Mouse (Mus musculus) hindbrain, embryonic 12.5 days (tissue): ENCODE data around the gene Clec4b2. TPM values are rescaled to one million over a fixed set of nuclear protein-coding genes. Genes with fewer than 3 reads are reported as not detected.
"Not testable (repeated sequence)": the region's sequence is repeated elsewhere in the genome, so short reads cannot be mapped to it uniquely, and the experiment has no call there.

Experiments used
- ATAC-seq: fragments of 200-750 bp; cut with Nextera tagmentation; 2 replicates; pipeline ENCODE4 v1.8.0; 2017; ENCODE audit warnings: moderate TSS enrichment; ENCODE audit not compliant: low FRiP score
- H3K27ac ChIP-seq: fragments of 300-500 bp; sonication (generic); 2 replicates; pipeline ENCODE4 v1.5.1; 2016; ENCODE audit warnings: mild to moderate bottlenecking
- H3K27me3 ChIP-seq: fragments of 300-500 bp; sonication (generic); 2 replicates; pipeline ENCODE4 v1.6.1; 2016; ENCODE audit warnings: mild to moderate bottlenecking
- H3K36me3 ChIP-seq: fragments of 300-500 bp; sonication (generic); 2 replicates; pipeline ENCODE4 v1.6.1; 2016; ENCODE audit warnings: mild to moderate bottlenecking
- H3K4me1 ChIP-seq: fragments of 300-500 bp; sonication (generic); 2 replicates; pipeline ENCODE4 v1.6.1; 2016
- H3K4me2 ChIP-seq: fragments of 300-500 bp; sonication (generic); replicated peaks from 2 replicates; pipeline ENCODE4 v1.6.1; 2016; ENCODE audit warnings: mild to moderate bottlenecking
- H3K4me3 ChIP-seq: fragments of 300-500 bp; sonication (generic); 2 replicates; pipeline ENCODE4 v1.5.1; 2016; ENCODE audit warnings: mild to moderate bottlenecking
- H3K9ac ChIP-seq: fragments of 300-500 bp; sonication (generic); 2 replicates; pipeline ENCODE4 v1.6.1; 2016; ENCODE audit warnings: mild to moderate bottlenecking, moderate library complexity
- H3K9me3 ChIP-seq: fragments of 300-500 bp; sonication (generic); replicated peaks from 2 replicates; pipeline ENCODE4 v1.6.1; 2016; ENCODE audit warnings: mild to moderate bottlenecking
- WGBS: fragments of 180-500 bp; shearing (Covaris S2); methylation state at CpG from one replicate; pipeline ENCODE4 v1.1.7; 2016; 5-methylcytosine and 5-hydroxymethylcytosine counted together
- polyA plus RNA-seq: library from polyadenylated mRNA; unstranded; fragments of >200 nt; fragmentation: Nextera tagmentation; extraction: Ambion mirVana; gene quantifications from 2 replicates; pipeline ENCODE4 v1.2.1, GENCODE M21; 2016

The Clec4b2 gene
- not detected in 2 replicates for polyA plus RNA-seq

GRCm38 (mm10) chr6:123172593-123172992 lies at the start of gene Clec4b2:
Clec4b2 (plus strand) TSS chr6:123172893.
- ATAC-seq = no peak
- Histone ChIP-seq H3K9ac (no peak within 1 kb of the TSS), H3K4me1 (no peaks in the 10 kb centered on the region), H3K4me2 (no peak within 1 kb of the TSS), H3K4me3 (no peak within 1 kb of the TSS), H3K9me3 (no peaks in the 10 kb centered on the region; the same call in 1 of the 2 replicates), H3K27ac (no peak within 1 kb of the TSS), H3K36me3 (no peaks in the 10 kb centered on the region), H3K27me3 (no peaks in the 10 kb centered on the region)
- 87% methylated on average over 4 of the region's 4 CpGs for WGBS

GRCm38 (mm10) chr6:123123195-123123594 lies 49.5 kb upstream of the Clec4b2 start:
- Histone ChIP-seq H3K27me3 (no peaks in the 10 kb centered on the region), H3K4me2 (no peak overlapping the region), H3K4me1 (no peaks in the 10 kb centered on the region), H3K9ac (no peak overlapping the region), H3K27ac (no peak overlapping the region), H3K36me3 (no peaks in the 10 kb centered on the region), H3K9me3 (no peaks in the 10 kb centered on the region), H3K4me3 (no peak overlapping the region)
- WGBS = 84% methylated on average over 3 of the region's 3 CpGs
- no peak for ATAC-seq

DNA sequence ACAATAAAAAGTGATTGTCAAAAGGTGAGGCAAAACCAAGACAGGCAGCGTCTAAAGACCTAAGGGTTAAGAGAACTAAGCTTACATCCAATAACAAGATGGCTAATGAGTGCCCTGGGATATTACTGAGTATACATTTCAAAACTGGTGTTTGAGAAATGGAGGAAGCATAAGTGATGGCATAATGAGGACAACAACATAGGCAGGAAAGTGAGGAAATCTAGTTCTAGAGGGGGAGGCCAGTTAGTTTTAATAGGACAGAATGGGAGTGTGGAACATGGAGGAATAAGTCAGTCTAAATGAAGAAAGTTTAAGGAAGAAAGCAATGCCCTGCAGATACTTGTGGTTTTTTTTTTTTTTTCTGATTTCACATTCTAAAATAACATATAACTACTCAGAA lies 45.5 kb upstream of the Clec4b2 start:
- Histone ChIP-seq H3K4me3 (no peak overlapping the region), H3K27me3 (no peaks in the 10 kb centered on the region), H3K9me3 (no peaks in the 10 kb centered on the region), H3K4me1 (no peaks in the 10 kb centered on the region), H3K4me2 (no peak overlapping the region), H3K36me3 (no peaks in the 10 kb centered on the region), H3K27ac (no peak overlapping the region), H3K9ac (no peak overlapping the region)
- WGBS = 68% methylated on average over 1 of the region's 1 CpGs
- no peak for ATAC-seq

DNA sequence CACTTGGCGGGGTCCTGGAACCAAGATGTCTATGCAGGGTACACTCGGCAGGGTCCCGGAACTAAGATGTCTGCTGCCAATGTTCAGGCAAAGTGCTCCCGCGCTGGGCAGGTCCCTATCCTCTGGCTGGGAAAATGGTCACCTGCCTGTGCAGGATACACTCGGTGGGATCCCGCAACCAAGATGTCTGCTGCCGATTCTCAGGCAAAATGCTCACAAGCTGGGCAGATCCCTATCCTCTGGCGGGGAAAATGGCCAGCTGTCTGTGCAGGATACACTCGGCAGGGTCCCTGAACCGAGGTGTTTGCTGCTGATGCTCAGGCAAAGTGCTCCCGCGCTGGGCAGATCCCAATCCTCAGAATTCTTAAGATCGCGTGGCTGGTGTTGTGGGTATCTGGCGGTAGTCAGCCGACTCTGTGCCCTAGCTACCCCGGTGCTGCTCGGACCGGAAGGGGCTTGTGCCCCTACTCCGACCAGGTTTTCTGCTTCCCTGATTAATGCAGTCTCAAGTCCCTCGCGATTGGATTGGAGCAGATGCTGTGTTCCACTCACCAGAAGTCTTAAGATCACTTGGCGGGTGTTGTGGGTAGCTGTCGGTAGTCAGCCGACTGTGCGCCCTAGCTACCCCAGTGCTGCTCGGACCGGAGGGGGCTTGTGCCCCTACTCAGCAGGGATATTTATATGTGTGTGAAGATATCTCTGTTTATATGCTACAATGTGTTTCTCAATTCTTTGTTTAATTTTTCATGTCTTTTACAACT lies 34.7 kb upstream of the Clec4b2 start:
- not testable (repeated sequence) for H3K4me1 ChIP-seq, H3K9ac ChIP-seq, H3K27ac ChIP-seq, H3K36me3 ChIP-seq, H3K27me3 ChIP-seq, ATAC-seq, H3K4me3 ChIP-seq, H3K4me2 ChIP-seq, H3K9me3 ChIP-seq
- WGBS = 71% methylated on average over 29 of the region's 29 CpGs

- H3K36me3 ChIP-seq = no peaks in the 10 kb centered on the region
- no peak overlapping the region for H3K4me2 ChIP-seq
- H3K9ac ChIP-seq = no peak overlapping the region
- H3K27ac ChIP-seq = no peak overlapping the region
- no peak overlapping the region for H3K4me3 ChIP-seq
- H3K4me1 ChIP-seq = no peaks in the 10 kb centered on the region
- ATAC-seq = no peak
- no peaks in the 10 kb centered on the region; the same call in 1 of the 2 replicates for H3K9me3 ChIP-seq
- WGBS = 46% methylated on average over 1 of the region's 1 CpGs
- no peaks in the 10 kb centered on the region for H3K27me3 ChIP-seq
Measured at GRCm38 (mm10) chr6:123170106-123170505, 2.6 kb upstream of the Clec4b2 start.

- no peak for ATAC-seq
- no peaks in the 10 kb centered on the region for H3K27me3 ChIP-seq
Measured at GRCm38 (mm10) chr6:123171040-123171439, 1.7 kb upstream of the Clec4b2 start.

GRCm38 (mm10) chr6:123175549-123175948 lies 2.9 kb downstream of the Clec4b2 start:
- Histone ChIP-seq H3K4me3 (no peak overlapping the region), H3K27ac (no peak overlapping the region), H3K4me2 (no peak overlapping the region), H3K27me3 (no peaks in the 10 kb centered on the region), H3K4me1 (no peaks in the 10 kb centered on the region), H3K9me3 (no peaks in the 10 kb centered on the region; the same call in 1 of the 2 replicates), H3K36me3 (no peaks in the 10 kb centered on the region), H3K9ac (no peak overlapping the region)
- ATAC-seq = no peak
- 89% methylated on average over 1 of the region's 1 CpGs for WGBS

More at GRCm38 (mm10) chr6:123171040-123171439, 1.7 kb upstream of the Clec4b2 start:
- H3K4me1 ChIP-seq = no peaks in the 10 kb centered on the region
- H3K36me3 ChIP-seq = no peaks in the 10 kb centered on the region
- no peaks in the 10 kb centered on the region; the same call in 1 of the 2 replicates for H3K9me3 ChIP-seq
- H3K4me2 ChIP-seq = no peak overlapping the region
- no peak overlapping the region for H3K4me3 ChIP-seq
- no peak overlapping the region for H3K27ac ChIP-seq
- H3K9ac ChIP-seq = no peak overlapping the region

DNA sequence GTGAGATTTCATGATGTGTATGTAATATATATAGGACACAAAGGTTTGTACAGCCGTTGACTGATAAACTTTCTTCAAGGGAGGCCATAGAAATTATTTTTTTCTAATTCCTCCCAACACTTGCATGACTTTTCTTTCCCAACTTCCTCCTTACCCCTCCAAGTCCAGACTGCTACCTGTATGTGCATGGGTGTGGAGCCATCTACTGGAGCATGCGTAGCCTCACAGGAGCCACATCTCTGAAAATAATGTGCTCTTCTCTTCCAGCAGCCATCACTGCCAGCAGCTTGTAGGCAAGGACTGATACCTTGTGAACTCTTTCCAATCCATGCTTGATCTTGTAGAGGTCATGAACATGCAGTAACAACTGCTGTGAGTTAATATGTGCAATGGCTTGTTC lies 12.2 kb downstream of the Clec4b2 start:
- H3K27ac ChIP-seq, H3K4me2 ChIP-seq, ATAC-seq, H3K27me3 ChIP-seq, H3K4me3 ChIP-seq, H3K36me3 ChIP-seq, H3K4me1 ChIP-seq, H3K9ac ChIP-seq, H3K9me3 ChIP-seq: not testable (repeated sequence)
- WGBS = 81% methylated on average over 2 of the region's 2 CpGs

DNA sequence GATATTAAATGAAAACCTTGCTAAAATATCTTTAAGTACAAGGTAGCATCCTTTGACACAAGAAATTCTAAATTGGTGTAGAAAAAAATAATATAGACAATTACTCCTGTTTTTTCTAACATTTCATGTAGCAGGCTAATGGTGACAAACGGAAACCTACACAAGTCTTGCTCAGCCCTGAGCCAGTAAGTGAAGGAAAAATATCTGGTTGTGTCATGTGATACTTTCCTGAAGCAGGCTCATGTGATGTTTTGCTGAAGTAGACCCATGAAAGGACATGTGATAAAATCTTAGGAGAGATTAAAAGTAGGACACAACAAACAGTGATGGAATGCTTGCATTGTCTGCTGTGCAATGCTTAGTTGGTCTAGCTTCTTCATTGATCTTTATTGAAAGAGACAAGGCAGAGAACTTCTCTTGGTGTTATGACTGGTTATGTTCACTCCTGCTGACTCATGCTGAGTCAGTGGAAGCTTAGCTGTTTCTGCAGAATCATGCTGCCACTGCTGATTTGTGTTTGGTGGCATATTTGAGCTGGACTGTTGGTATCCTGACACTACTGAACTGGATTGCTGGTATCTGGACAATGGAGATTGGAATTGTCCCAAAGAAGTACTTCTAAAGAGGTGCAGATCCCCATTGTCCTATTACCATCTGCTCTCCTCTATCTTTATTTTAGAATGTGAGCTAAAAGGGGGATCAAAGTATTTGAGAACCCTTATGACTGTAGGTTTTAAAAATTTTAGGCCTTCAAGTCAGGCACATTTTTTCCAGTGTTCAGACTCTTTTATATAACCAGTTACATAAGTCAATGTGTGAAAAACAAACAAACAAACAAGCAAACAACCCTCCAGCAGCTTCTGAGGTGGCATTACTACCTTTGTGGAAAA lies 34.7 kb downstream of the Clec4b2 start:
- H3K9ac ChIP-seq = no peak overlapping the region
- no peak overlapping the region for H3K4me3 ChIP-seq
- no peak overlapping the region for H3K4me2 ChIP-seq
- no peaks in the 10 kb centered on the region for H3K36me3 ChIP-seq
- no peaks in the 10 kb centered on the region for H3K4me1 ChIP-seq
- H3K9me3 ChIP-seq = no peaks in the 10 kb centered on the region
- no peak overlapping the region for H3K27ac ChIP-seq
- 84% methylated on average over 1 of the region's 1 CpGs for WGBS
- no peak for ATAC-seq
- H3K27me3 ChIP-seq = no peaks in the 10 kb centered on the region

DNA sequence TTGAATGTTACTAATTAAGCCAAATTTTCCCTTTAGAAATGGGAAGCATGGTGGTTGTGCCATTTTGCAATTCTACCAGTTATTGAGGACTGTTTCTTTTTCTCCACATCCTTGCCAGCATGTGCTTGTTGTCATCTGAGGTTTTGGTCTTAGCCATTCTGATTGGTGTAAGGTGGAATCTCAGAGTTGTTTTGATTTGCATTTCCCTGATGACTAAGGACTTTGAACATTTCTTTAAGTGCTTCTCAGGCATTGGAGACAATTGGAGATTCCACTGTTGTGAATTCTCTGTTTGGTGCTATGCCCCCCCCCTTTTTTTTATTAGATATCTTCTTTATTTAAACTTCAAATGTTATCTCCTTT lies 35.4 kb downstream of the Clec4b2 start:
- H3K4me2 ChIP-seq, H3K27ac ChIP-seq, H3K9ac ChIP-seq, H3K27me3 ChIP-seq, H3K4me1 ChIP-seq, ATAC-seq, H3K4me3 ChIP-seq, H3K9me3 ChIP-seq, H3K36me3 ChIP-seq: not testable (repeated sequence)

DNA sequence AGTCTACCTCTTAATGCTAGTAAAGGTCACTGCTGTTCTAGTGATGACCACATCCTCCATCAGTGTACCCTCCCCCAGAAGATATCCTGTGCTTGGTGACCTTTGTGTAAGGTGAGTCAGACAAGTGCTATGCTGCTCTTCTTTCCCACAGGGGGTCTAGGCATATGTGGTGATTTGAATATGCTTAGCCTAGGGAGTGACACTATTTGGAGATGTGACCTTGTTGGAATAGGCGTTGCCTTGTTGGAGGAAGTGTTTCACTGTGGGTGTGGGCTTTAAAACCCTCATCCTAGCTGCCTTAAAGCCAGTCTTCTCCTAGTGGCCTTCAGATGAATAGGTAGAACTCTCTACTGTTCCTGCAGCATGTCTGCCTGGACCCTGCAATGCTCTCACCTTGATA lies 39.0 kb downstream of the Clec4b2 start:
- Histone ChIP-seq H3K4me2 (no peak overlapping the region), H3K9ac (no peak overlapping the region), H3K36me3 (no peaks in the 10 kb centered on the region), H3K9me3 (no peaks in the 10 kb centered on the region), H3K4me1 (no peaks in the 10 kb centered on the region), H3K27me3 (no peaks in the 10 kb centered on the region), H3K27ac (no peak overlapping the region), H3K4me3 (no peak overlapping the region)
- ATAC-seq = no peak
- WGBS = 72% methylated on average over 1 of the region's 1 CpGs

DNA sequence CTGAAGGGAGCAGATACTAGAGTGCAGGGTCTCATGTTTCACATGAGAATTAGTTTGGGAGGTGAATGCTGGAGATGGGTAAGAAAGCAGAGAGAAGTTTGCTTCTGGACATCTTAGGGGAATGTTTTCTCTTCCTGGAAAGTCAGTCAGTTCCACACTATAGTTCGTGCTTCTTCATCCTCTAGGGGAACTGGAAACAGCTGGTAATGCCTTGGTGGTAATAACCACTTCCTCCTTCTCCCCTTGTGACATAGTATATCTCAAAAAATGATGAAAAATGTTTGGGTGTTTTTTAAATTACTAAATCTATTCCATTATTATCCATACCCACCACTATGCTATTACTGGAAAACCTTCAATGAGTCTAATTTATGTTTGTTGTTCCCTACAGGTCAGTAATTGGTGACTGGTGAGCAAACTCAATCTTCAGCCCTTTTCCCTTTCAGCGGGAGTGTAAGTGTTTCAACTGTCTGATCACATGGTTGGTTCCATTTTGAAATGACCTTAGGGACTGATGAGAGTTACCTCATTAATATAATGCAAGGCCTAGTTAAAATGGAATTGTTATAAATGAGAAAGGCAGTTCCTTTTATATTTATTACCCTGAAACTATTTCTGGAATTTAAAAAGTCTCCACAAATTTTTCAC lies 55.0 kb downstream of the Clec4b2 start:
- H3K36me3 ChIP-seq = no peaks in the 10 kb centered on the region
- 69% methylated on average over 2 of the region's 2 CpGs for WGBS
- no peak overlapping the region for H3K9ac ChIP-seq
- H3K4me3 ChIP-seq = no peak overlapping the region
- ATAC-seq = no peak
- no peaks in the 10 kb centered on the region for H3K27me3 ChIP-seq
- no peak overlapping the region for H3K4me2 ChIP-seq
- H3K9me3 ChIP-seq = 0 out of 2 replicates have a peak, but pooled peaks cover 3% of the 10 kb centered on the region
- no peak overlapping the region for H3K27ac ChIP-seq
- no peaks in the 10 kb centered on the region for H3K4me1 ChIP-seq
